Mouse (Mus musculus): ENCODE measurements at regions not wholly inside any gene's neighbourhood (a gene's known extent, or its start where the extent isn't known, plus 50 kb on each side); places are given as distances from the start of the nearest gene placed in this dataset.
A peak's percentile ranks its signal among the peaks of the same experiment; 100 is the strongest.
"Not testable (repeated sequence)": the region's sequence is repeated elsewhere in the genome, so short reads cannot be mapped to it uniquely, and the experiment has no call there.

- intact Hi-C loops (cut with DNase I) = no loop called here
- DNase-seq = no peak
These were observed 398.3 kb downstream of the Gm4340 start for GRCm38 (mm10) chr10:104592009-104592603.

- DNase-seq = no peak
- intact Hi-C loops (cut with DNase I) = no loop called here
These were observed 402.1 kb downstream of the Gm4340 start for GRCm38 (mm10) chr10:104595920-104596319.

- no peak for DNase-seq
- intact Hi-C loops (cut with DNase I) = no loop called here
These were observed 433.8 kb downstream of the Gm4340 start for GRCm38 (mm10) chr10:104627629-104628028.

GRCm38 (mm10) chr10:104651020-104651419 is 457.2 kb downstream of the Gm4340 start:
- intact Hi-C loops (cut with DNase I) = no loop called here
- DNase-seq = no peak

GRCm38 (mm10) chr10:104660298-104660697 is 466.5 kb downstream of the Gm4340 start:
- intact Hi-C loops (cut with DNase I) = no loop called here
- DNase-seq = no peak

- intact Hi-C loops (cut with DNase I) = no loop called here
- DNase-seq = peak in 1 of 2 experiments; percentile 10
These were observed 467.8 kb downstream of the Gm4340 start for GRCm38 (mm10) chr10:104661672-104662071.

- intact Hi-C loops (cut with DNase I) = no loop called here
These were observed 474.4 kb downstream of the Gm4340 start for GRCm38 (mm10) chr10:104668286-104668685.

GRCm38 (mm10) chr10:104684717-104685336 is 491.0 kb downstream of the Gm4340 start:
- no peak for DNase-seq
- intact Hi-C loops (cut with DNase I) = no loop called here

More at GRCm38 (mm10) chr10:104668286-104668685, 474.4 kb downstream of the Gm4340 start:
- no peak for DNase-seq

- intact Hi-C loops (cut with DNase I) = no loop called here
These were observed 492.0 kb downstream of the Gm4340 start for GRCm38 (mm10) chr10:104685857-104686256.

GRCm38 (mm10) chr10:104686669-104687068 is 492.8 kb downstream of the Gm4340 start:
- intact Hi-C loops (cut with DNase I) = no loop called here
- no peak for DNase-seq

More at GRCm38 (mm10) chr10:104685857-104686256, 492.0 kb downstream of the Gm4340 start:
- DNase-seq = no peak

- intact Hi-C loops (cut with DNase I) = no loop called here
- DNase-seq = no peak
These were observed 501.1 kb downstream of the Gm4340 start for GRCm38 (mm10) chr10:104694974-104695373.

GRCm38 (mm10) chr10:104708926-104709325 is 515.1 kb downstream of the Gm4340 start:
- DNase-seq = no peak
- intact Hi-C loops (cut with DNase I) = no loop called here

- intact Hi-C loops (cut with DNase I); DNase-seq: not testable (repeated sequence)
These were observed 519.6 kb downstream of the Gm4340 start for GRCm38 (mm10) chr10:104713281-104713915.
